Mouse (Mus musculus) neural tube, embryonic 14.5 days (tissue): ENCODE measurements at regions not wholly inside any gene's neighbourhood (a gene's known extent, or its start where the extent isn't known, plus 50 kb on each side); places are given as distances from the start of the nearest gene placed in this dataset.
"Not testable (repeated sequence)": the region's sequence is repeated elsewhere in the genome, so short reads cannot be mapped to it uniquely, and the experiment has no call there.

Source experiments
- ATAC-seq: fragments of 200-750 bp; cut with Nextera tagmentation; 2 replicates; pipeline ENCODE4 v1.8.0; 2017; ENCODE audit warnings: low read depth, mild to moderate bottlenecking, moderate TSS enrichment, moderate library complexity
- H3K27ac ChIP-seq: fragments of 300-500 bp; sonication (generic); 2 replicates; pipeline ENCODE4 v1.5.1; 2014; ENCODE audit warnings: low read depth, mild to moderate bottlenecking, control low read depth, low read length, moderate library complexity, mixed read lengths
- H3K27me3 ChIP-seq: fragments of 300-500 bp; sonication (generic); 2 replicates; pipeline ENCODE4 v1.6.1; 2014; ENCODE audit warnings: low read length; ENCODE audit not compliant: control insufficient read depth, insufficient read depth
- H3K36me3 ChIP-seq: fragments of 300-500 bp; sonication (generic); 2 replicates; pipeline ENCODE4 v1.6.1; 2014; ENCODE audit warnings: low read length, mixed read lengths; ENCODE audit not compliant: control insufficient read depth, insufficient read depth
- H3K4me1 ChIP-seq: fragments of 300-500 bp; sonication (generic); 2 replicates; pipeline ENCODE4 v1.6.1; 2014; ENCODE audit warnings: low read length; ENCODE audit not compliant: control insufficient read depth, insufficient read depth
- H3K4me2 ChIP-seq: fragments of 300-500 bp; sonication (generic); 2 replicates; pipeline ENCODE4 v1.6.1; 2014; ENCODE audit warnings: mild to moderate bottlenecking, low read depth, low read length, control low read depth
- H3K4me3 ChIP-seq: fragments of 300-500 bp; sonication (generic); 2 replicates; pipeline ENCODE4 v1.5.1; 2014; ENCODE audit warnings: low read depth, low read length, control low read depth, mixed read lengths
- H3K9ac ChIP-seq: fragments of 300-500 bp; sonication (generic); replicated peaks from 2 replicates; pipeline ENCODE4 v1.6.1; 2014; ENCODE audit warnings: low read depth, mild to moderate bottlenecking, control low read depth, low read length, mixed read lengths
- H3K9me3 ChIP-seq: fragments of 300-500 bp; sonication (generic); 2 replicates; pipeline ENCODE4 v1.6.1; 2016; ENCODE audit warnings: low read length; ENCODE audit not compliant: control insufficient read depth
- WGBS: fragments of 180-500 bp; shearing (Covaris S2); extraction: QIAGEN DNeasy Blood & Tissue Kit; methylation state at CpG from one replicate; pipeline ENCODE4 v1.1.7; 2014; 5-methylcytosine and 5-hydroxymethylcytosine counted together

DNA sequence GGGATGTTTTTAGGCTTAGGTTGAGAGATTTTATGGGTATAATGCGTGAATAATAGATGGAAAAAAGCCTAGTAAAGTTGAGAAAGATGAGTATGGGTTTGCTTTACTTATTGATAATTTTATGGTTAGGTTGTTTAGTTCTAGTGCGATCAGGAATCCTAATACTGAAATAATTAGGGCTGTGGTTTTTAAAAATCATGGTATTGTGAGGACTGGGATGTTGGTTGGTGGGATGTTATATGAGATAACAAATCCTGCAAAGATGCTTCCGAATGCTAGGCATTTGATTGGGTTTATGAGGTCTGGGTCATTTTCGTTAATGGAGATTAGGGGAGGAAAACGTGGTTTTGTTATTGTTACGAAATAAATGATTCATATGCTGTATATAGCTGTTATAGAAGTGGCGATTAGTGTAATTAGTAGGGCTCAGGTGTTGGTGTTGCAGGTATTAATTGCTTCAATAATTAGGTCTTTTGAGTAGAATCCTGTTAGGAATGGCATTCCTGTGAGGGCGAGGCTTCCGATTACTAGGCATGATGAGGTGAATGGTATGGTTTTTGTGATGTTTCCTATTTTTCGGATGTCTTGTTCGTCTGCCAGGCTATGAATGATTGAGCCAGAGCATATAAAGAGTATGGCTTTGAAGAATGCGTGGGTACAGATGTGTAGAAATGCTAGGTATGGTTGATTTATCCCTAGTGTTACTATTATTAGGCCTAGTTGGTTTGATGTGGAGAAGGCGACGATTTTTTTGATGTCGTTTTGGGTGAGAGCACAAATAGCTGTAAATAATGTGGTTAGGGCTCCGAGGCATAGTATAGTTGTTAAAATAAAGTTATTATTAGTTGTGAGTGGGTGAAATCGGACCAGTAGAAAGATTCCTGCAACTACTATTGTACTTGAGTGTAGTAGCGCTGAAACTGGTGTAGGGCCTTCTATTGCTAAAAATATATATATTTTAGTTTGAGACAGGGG lies 62.3 kb upstream of the Ccnh start:
- H3K27me3 ChIP-seq, H3K4me3 ChIP-seq, H3K9me3 ChIP-seq, H3K27ac ChIP-seq, H3K4me1 ChIP-seq, H3K36me3 ChIP-seq, H3K9ac ChIP-seq, H3K4me2 ChIP-seq: not testable (repeated sequence)
- peak; percentile 100 for ATAC-seq
- 76% methylated on average over 18 of the region's 18 CpGs for WGBS

- Histone ChIP-seq H3K36me3 (no peaks in the 10 kb centered on the region), H3K4me3 (no peak overlapping the region), H3K27me3 (no peaks in the 10 kb centered on the region), H3K27ac (no peak overlapping the region), H3K9me3 (no peaks in the 10 kb centered on the region), H3K4me2 (no peak overlapping the region), H3K9ac (no peak overlapping the region), H3K4me1 (no peaks in the 10 kb centered on the region)
- no peak for ATAC-seq
- 80% methylated on average over 1 of the region's 1 CpGs for WGBS
These were observed 61.7 kb upstream of the Ccnh start for GRCm38 (mm10) chr13:85127548-85127925.
